Mouse (Mus musculus) layer of hippocampus, adult 11-12 months (tissue): Measurements from ENCODE around the gene Krt76.

ENCODE experiments used
- DNase-seq: peaks from one replicate; pipeline ENCODE4 v3.0.0; 2022; ENCODE audit warnings: low spot score

The Krt76 gene

GRCm38 (mm10) chr15:101860421-101861130, 32.1 kb downstream of the Krt76 start:
- no peak for DNase-seq

- no peak for DNase-seq
These were observed 33.0 kb downstream of the Krt76 start for GRCm38 (mm10) chr15:101859735-101860170.

GRCm38 (mm10) chr15:101858673-101859425, 33.9 kb downstream of the Krt76 start:
- DNase-seq = no peak

GRCm38 (mm10) chr15:101856696-101857095, 36.0 kb downstream of the Krt76 start:
- DNase-seq = no peak

GRCm38 (mm10) chr15:101855732-101856131, 37.0 kb downstream of the Krt76 start:
- DNase-seq = no peak

- DNase-seq = no peak
These were observed 38.4 kb downstream of the Krt76 start for GRCm38 (mm10) chr15:101854294-101854693.

GRCm38 (mm10) chr15:101852571-101852970, 40.1 kb downstream of the Krt76 start:
- DNase-seq = no peak

GRCm38 (mm10) chr15:101850694-101851093, 42.0 kb downstream of the Krt76 start, which contains the start of gene Krt1:
Krt1 (minus strand) TSS chr15:101850794.
- DNase-seq = no peak

- peak; percentile 49 for DNase-seq
These were observed 46.7 kb downstream of the Krt76 start for GRCm38 (mm10) chr15:101845971-101846403.

- no peak for DNase-seq
These were observed 49.5 kb downstream of the Krt76 start for GRCm38 (mm10) chr15:101843192-101843591.

- DNase-seq = no peak
These were observed 57.9 kb downstream of the Krt76 start for GRCm38 (mm10) chr15:101834784-101835328.
